Mouse (Mus musculus) spleen, adult 18-20 months (tissue): ENCODE measurements around the gene Prdx1.
A peak's percentile ranks its signal among the peaks of the same experiment; 100 is the strongest.
"Not testable (repeated sequence)": the region's sequence is repeated elsewhere in the genome, so short reads cannot be mapped to it uniquely, and the experiment has no call there.

Experiments used
- DNase-seq, 2 experiments: peaks; one replicate each; pipeline ENCODE4 v3.0.0; 2022; ENCODE audit warnings: mixed read lengths in 2 of 2

Gene Prdx1

GRCm38 (mm10) chr4:116685402-116686061 is at the start of gene Prdx1:
TSS of gene Prdx1 (plus strand) at chr4:116685544.
- DNase-seq = peak; percentile 90 to 94

GRCm38 (mm10) chr4:116638821-116639220 is 46.5 kb upstream of the Prdx1 start:
- no peak for DNase-seq

GRCm38 (mm10) chr4:116642071-116642470 is 43.3 kb upstream of the Prdx1 start:
- no peak for DNase-seq

DNA sequence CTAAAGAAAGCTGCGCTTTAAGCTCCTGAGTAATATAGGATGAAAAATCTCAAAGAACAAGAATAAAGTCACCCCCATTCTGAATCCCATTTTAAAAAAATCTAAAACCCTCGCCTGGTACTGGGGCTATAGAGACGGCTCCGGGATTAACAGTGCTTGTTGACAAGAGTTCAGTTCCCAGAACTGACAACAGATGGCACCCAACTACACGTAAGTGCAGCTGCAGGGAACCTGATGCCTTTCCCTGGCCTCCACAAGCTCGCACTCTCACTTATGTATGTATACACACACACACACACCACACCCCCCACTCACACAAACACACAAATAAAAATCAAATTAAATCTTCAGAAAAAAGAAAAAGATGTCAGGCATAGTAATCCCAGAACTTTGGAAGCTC is 41.0 kb upstream of the Prdx1 start:
- DNase-seq = peak in 1 of 2 experiments; percentile 23

DNA sequence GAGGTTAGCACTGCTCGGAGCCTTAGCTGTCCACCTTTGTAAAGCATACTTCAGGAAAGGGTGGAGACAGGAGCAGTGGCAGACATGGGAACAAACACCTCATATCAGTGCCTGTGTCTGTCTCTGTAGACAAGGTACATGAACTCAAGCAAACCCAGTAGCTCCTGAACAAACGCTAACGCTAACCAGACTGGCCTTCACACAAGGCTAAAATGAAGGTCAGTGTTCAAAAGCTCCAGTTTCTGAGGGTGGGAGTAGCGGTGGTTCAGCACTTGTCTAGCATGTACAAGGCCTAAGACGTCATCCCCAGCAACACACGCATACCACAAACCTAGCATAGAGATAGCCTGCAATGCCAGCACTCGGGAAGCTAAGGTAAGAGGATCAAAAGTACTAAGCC is 39.7 kb upstream of the Prdx1 start:
- DNase-seq = no peak

GRCm38 (mm10) chr4:116649411-116649810 is 35.9 kb upstream of the Prdx1 start:
- DNase-seq = no peak

GRCm38 (mm10) chr4:116650365-116650764 is 35.0 kb upstream of the Prdx1 start:
- no peak for DNase-seq

GRCm38 (mm10) chr4:116650924-116651796 is 34.2 kb upstream of the Prdx1 start, which contains the start of gene Akr1a1:
TSS of gene Akr1a1 (minus strand) at chr4:116651680.
- DNase-seq = peak; percentile 77 to 87

DNA sequence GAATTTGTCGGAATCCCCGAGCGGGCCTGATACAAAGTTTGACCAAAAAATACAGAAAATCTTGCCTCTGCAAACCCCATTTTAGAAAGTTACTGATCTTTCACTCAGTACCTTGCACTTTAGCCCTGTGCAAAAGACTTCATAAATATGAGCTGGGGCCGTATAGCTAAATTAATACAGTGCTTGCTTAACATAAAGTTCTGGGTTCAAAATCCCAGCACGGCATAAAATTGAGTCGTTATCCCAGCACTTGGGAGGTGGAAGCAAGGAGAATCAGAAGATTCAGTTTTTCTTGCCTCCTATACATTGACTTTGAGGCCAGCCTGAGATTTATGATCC is 33.6 kb upstream of the Prdx1 start:
- DNase-seq = no peak

GRCm38 (mm10) chr4:116653228-116653627 is 32.1 kb upstream of the Prdx1 start:
- DNase-seq = no peak

DNA sequence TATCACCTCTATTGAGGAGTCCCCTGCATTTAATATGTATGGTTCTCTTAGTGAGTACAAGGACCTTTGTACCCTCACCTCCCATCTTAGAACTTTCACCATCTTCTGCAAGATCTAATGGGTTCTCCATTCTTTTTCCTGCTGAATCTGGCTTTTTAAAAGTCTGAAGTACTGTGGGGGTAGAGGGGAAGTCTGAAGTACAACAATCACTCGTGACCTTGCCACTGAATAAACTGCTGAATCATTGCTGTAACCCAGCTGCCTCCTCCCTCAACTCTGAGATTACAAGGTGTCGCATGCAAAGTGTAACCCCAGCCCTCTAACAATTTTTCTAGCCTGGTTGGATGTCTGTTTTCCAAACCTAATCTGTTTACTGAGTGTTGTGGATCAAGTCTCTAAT is 30.2 kb upstream of the Prdx1 start:
- DNase-seq = no peak

- DNase-seq = no peak
These were observed 29.7 kb upstream of the Prdx1 start for GRCm38 (mm10) chr4:116655658-116656057.

DNA sequence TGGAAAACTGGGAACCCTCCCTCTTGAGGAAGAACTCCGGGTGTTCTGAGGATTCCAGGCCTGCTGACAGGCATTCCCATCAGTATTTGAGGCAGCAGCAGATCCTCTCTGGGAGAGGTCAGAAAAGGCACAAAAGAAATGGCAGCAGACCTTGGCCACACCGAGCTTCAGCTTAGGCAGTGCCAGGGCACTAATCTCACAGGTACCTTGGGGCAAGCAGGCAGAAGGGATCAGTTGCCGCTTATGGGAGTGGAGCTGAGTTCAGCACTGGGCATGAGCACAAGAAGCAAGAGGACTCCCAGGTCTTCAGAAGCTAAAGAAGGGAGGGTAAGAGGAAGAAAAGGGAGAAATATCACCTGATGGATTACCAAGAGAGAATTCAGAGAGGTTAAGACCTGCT is 27.4 kb upstream of the Prdx1 start:
- no peak for DNase-seq

GRCm38 (mm10) chr4:116659474-116659873 is 25.9 kb upstream of the Prdx1 start:
- DNase-seq = no peak

- DNase-seq = not testable (repeated sequence)
These were observed 25.4 kb upstream of the Prdx1 start for GRCm38 (mm10) chr4:116659916-116660315.

DNA sequence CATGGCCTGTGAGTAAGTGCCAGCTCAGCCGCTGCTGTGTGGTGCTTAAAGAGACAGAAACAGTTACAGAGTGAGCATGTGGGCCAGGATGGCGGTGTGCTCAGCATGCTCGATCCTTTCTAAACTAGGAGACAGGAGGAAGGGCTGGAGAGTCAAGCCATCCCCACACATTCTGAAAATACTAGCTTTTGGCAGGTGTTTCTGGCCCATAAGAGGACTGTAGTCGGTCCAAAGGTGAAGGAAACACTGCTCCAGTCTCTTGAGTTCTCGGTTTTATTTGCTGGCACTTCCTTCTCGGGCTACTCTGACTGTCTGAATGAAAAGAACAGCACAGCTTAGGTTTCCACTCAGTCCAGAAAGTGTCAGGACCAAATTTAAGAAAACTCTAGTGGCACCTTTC is 24.5 kb upstream of the Prdx1 start:
- DNase-seq = no peak

DNA sequence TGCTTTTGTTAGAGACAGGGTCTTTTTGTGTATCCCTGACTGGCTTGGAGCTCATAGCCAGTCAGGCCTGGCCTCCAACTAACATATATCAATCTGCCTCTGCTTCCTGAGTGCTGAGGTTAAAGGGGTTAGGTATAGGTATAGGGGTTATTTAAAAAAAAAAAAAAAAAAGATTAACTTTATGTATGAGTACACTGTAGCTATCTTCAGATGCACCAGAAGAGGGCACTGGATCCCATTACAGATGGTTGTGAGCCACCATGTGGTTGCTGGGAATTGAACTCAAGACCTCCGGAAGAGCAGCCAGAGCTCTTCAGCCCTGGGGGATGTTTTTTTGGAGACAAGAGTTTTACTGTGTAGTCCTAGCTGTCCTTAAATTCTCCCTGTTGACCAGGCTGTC is 23.3 kb upstream of the Prdx1 start:
- DNase-seq = no peak

GRCm38 (mm10) chr4:116666625-116667024 is 18.7 kb upstream of the Prdx1 start:
- DNase-seq = no peak

- no peak for DNase-seq
These were observed 17.2 kb upstream of the Prdx1 start for GRCm38 (mm10) chr4:116668145-116668544.

DNA sequence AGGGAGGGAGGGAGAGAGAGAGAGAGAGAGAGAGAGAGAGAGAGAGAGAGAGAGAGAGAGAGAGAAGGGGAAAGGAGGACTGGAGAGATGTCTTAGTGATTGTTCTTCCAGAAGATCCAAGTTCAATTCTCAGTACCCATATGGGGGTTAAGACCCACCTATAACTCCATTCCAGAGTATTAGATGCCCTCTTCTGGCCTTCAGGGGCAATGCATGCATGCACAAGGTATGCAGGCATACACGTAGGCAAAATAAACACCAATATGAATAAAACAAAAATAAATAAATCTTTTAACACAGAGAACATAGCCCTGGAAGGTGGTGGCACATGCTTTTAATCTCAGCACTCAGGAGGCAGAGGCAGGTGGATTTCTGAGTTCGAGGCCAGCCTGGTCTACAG is 16.1 kb upstream of the Prdx1 start:
- DNase-seq = no peak

DNA sequence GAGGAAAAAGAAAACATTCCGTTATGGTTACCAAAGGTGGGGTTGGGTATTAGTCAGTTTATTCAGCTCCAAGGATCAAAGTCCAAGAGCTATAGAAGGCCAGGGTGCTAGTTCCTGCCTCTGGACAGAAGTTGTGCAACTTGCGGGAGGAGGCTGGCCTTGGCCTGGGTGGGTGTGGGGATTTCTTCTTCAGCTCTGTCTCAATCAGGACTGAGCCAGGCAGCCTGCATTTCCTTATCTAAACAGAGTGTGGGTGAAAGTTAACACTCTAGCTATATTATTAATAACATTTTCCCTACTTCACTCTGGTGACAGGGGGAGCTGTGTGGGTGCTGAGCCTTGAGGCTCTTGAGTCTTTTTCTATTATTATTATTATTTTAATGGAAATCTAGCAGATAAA is 12.6 kb upstream of the Prdx1 start:
- no peak for DNase-seq

DNA sequence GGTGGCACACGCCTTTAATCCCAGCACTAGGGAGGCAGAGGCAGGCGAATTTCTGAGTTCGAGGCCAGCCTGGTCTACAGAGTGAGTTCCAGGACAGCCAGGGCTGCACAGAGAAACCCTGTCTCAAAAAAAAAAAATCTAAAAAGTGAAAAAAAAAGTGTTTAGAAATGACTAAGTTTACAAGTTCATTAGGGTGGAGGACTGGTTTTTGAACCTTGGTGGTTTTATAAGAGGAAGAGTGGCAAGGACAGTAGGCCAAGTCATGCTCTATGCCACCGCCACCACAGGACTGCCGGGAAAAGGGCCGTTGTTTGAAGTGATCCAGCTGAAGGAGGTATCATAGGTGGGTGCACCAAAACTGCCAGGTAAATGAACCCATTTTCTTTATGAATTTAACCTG is 10.6 kb upstream of the Prdx1 start:
- not testable (repeated sequence) for DNase-seq

DNA sequence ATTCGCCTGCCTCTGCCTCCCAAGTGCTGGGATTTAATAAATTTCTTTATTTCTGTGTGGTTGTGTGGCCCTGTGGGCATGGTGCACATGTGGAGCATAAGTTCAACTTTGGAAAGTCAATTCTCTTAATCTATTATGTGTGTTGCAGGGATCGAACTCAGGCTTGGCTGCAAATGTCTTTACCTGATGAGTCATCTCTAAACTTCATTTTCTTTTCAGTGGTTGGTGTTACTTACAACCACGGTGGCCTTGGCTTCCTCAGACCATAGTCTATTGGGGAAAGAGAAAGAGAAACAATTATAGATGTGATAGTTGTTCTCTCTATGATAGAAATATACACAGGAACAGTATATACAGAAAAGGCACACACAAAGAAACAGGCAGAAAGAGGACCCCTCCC is 9.3 kb upstream of the Prdx1 start:
- no peak for DNase-seq

DNA sequence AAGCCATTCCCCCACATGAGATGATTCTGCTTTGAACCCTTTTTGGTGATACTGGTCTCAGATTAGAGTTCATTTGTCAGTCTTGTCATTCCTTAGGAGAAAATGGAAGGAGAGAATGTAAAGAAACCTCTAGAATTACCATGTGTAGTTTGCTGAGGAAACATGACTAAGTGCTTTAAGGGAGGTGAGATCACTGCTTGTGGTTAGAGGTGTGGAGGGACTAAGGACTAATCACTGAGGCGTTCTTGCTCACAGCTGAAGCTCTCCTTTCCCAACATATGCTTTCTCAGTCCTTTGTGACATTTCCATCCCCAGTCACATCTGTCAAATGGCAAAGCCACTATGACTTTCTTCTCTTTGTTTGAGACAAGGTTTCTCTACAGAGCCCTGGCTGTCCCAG is 7.5 kb upstream of the Prdx1 start:
- DNase-seq = no peak
